In the genomic region with DNA sequence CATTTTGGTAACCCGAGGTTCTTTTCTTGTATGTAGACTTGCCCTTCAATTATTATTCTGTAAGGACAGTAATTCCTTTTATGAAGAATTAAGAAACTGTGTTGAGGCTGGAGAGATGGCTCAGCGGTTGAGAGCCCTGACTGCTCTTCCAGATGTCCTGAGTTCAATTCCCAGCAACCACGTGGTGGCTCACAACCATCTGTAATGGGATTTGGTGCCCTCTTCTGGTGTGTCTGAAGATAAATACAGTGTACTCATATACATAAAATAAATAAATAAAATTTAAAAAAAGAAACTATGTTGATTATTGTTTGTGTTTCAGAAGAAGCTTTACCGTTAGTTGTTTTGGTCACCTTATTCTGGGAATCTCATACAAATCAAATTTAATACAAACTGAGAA, we compare ENCODE assay signal across 8 mouse cellular contexts. TPM values are rescaled to one million over a fixed set of nuclear protein-coding genes. Genes with fewer than 3 reads are reported as not detected.
DNase-seq lines count a peak whose midpoint lies in the region; ATAC-seq lines count a peak whose summit lies in the region.
"Not testable (repeated sequence)": the region's sequence is repeated elsewhere in the genome, so short reads cannot be mapped to it uniquely, and the experiment has no call there.

No protein-coding gene starts in this region.

- ATAC-seq in embryonic facial prominence, embryonic 11.5 days (replicated peaks; ENCODE audit: insufficient number of reproducible peaks, low FRiP score, low TSS enrichment, low read depth); forebrain, embryonic 15.5 days (replicated peaks); heart, embryonic 16.5 days (replicated peaks; ENCODE audit: extremely low read depth, insufficient read depth, low FRiP score); intestine, embryonic 15.5 days; limb, embryonic 13.5 days (ENCODE audit: low FRiP score, low read depth); lung, embryonic 16.5 days (ENCODE audit: low read depth); neural tube, embryonic 11.5 days (ENCODE audit: insufficient read depth, low FRiP score, low TSS enrichment): not testable (repeated sequence)

- DNase-seq in A20 (ENCODE audit: low read depth, low spot score) = peak; percentile 25
- not testable (repeated sequence) for DNase-seq in embryonic facial prominence, embryonic 11.5 days (ENCODE audit: low spot score); neural tube, embryonic 11.5 days (ENCODE audit: low spot score)

- H3K36me3 ChIP-seq in embryonic facial prominence, embryonic 11.5 days (replicated peaks; ENCODE audit: control insufficient read depth, insufficient read depth, low read depth, low read length); intestine, embryonic 15.5 days; lung, embryonic 16.5 days (ENCODE audit: control insufficient read depth, insufficient read depth, low read length); neural tube, embryonic 11.5 days (ENCODE audit: control insufficient read depth, insufficient read depth, low read length): not testable (repeated sequence)
- H3K36me3 ChIP-seq in forebrain, embryonic 15.5 days = peaks cover 36% of the 10 kb centered on the region
- H3K36me3 ChIP-seq in heart, embryonic 16.5 days (ENCODE audit: control insufficient read depth, insufficient read depth) = peaks cover 19% of the 10 kb centered on the region
- peaks cover 39% of the 10 kb centered on the region for H3K36me3 ChIP-seq in limb, embryonic 13.5 days

- H3K9ac ChIP-seq in embryonic facial prominence, embryonic 11.5 days (replicated peaks; ENCODE audit: low read length); forebrain, embryonic 15.5 days (replicated peaks); heart, embryonic 16.5 days (ENCODE audit: low read length); intestine, embryonic 15.5 days; lung, embryonic 16.5 days (ENCODE audit: low read length); neural tube, embryonic 11.5 days (ENCODE audit: low read length): not testable (repeated sequence)
- peak overlapping the region; percentile 87; the same call in 1 of the 2 replicates for H3K9ac ChIP-seq in limb, embryonic 13.5 days

- H3K4me3 ChIP-seq in embryonic facial prominence, embryonic 11.5 days (ENCODE audit: low read depth, low read length) = peak overlapping the region; percentile 87
- peak overlapping the region; percentile 74; the same call in 1 of the 2 replicates for H3K4me3 ChIP-seq in forebrain, embryonic 15.5 days
- not testable (repeated sequence) for H3K4me3 ChIP-seq in heart, embryonic 16.5 days (ENCODE audit: low read length); neural tube, embryonic 11.5 days (ENCODE audit: low read depth, low read length)
- peak overlapping the region; percentile 80 for H3K4me3 ChIP-seq in intestine, embryonic 15.5 days (replicated peaks)
- H3K4me3 ChIP-seq in limb, embryonic 13.5 days = peak overlapping the region; percentile 89
- H3K4me3 ChIP-seq in lung, embryonic 16.5 days (ENCODE audit: low read length) = peak overlapping the region; percentile 85; the same call in 1 of the 2 replicates

- H3K27me3 ChIP-seq in embryonic facial prominence, embryonic 11.5 days (ENCODE audit: control insufficient read depth, insufficient read depth, low read length); forebrain, embryonic 15.5 days; heart, embryonic 16.5 days (ENCODE audit: control insufficient read depth, insufficient read depth, low read length); intestine, embryonic 15.5 days (replicated peaks); limb, embryonic 13.5 days; lung, embryonic 16.5 days (ENCODE audit: control insufficient read depth, insufficient read depth, low read depth, low read length); neural tube, embryonic 11.5 days (ENCODE audit: control insufficient read depth, insufficient read depth, low read length): not testable (repeated sequence)

- H3K27ac ChIP-seq in embryonic facial prominence, embryonic 11.5 days (replicated peaks; ENCODE audit: low read depth, low read length); forebrain, embryonic 15.5 days (replicated peaks); heart, embryonic 16.5 days (ENCODE audit: low read length); intestine, embryonic 15.5 days; limb, embryonic 13.5 days; lung, embryonic 16.5 days (ENCODE audit: low read length); neural tube, embryonic 11.5 days (ENCODE audit: low read depth, low read length): not testable (repeated sequence)

- not testable (repeated sequence) for H3K9me3 ChIP-seq in embryonic facial prominence, embryonic 11.5 days (replicated peaks; ENCODE audit: control insufficient read depth, low read length); forebrain, embryonic 15.5 days; heart, embryonic 16.5 days (replicated peaks; ENCODE audit: control insufficient read depth, low read length); intestine, embryonic 15.5 days; limb, embryonic 13.5 days; lung, embryonic 16.5 days (ENCODE audit: control insufficient read depth, low read length); neural tube, embryonic 11.5 days (ENCODE audit: control insufficient read depth, low read length)

- WGBS in embryonic facial prominence, embryonic 11.5 days = 77% methylated on average over 4 of the region's 4 CpGs
- WGBS in forebrain, embryonic 15.5 days = 77% methylated on average over 4 of the region's 4 CpGs
- WGBS in heart, embryonic 16.5 days = 70% methylated on average over 4 of the region's 4 CpGs
- WGBS in intestine, embryonic 15.5 days = 74% methylated on average over 4 of the region's 4 CpGs
- 81% methylated on average over 4 of the region's 4 CpGs for WGBS in limb, embryonic 13.5 days
- 71% methylated on average over 4 of the region's 4 CpGs for WGBS in lung, embryonic 16.5 days
- 74% methylated on average over 4 of the region's 4 CpGs for WGBS in neural tube, embryonic 11.5 days

- H3K4me2 ChIP-seq in embryonic facial prominence, embryonic 11.5 days (ENCODE audit: low read depth, low read length) = peak overlapping the region; percentile 79
- H3K4me2 ChIP-seq in forebrain, embryonic 15.5 days (replicated peaks) = peak overlapping the region; percentile 58
- peak overlapping the region; percentile 83 for H3K4me2 ChIP-seq in heart, embryonic 16.5 days (ENCODE audit: low read depth, low read length)
- peak overlapping the region; percentile 79 for H3K4me2 ChIP-seq in intestine, embryonic 15.5 days (replicated peaks)
- peak overlapping the region; percentile 85 for H3K4me2 ChIP-seq in limb, embryonic 13.5 days (replicated peaks)
- peak overlapping the region; percentile 77 for H3K4me2 ChIP-seq in lung, embryonic 16.5 days (ENCODE audit: low read depth, low read length)
- peak overlapping the region; percentile 67; the same call in 1 of the 2 replicates for H3K4me2 ChIP-seq in neural tube, embryonic 11.5 days (ENCODE audit: low read depth)

- H3K4me1 ChIP-seq in embryonic facial prominence, embryonic 11.5 days (ENCODE audit: control insufficient read depth, insufficient read depth, low read length); intestine, embryonic 15.5 days (replicated peaks); neural tube, embryonic 11.5 days (ENCODE audit: control insufficient read depth, insufficient read depth, low read length): not testable (repeated sequence)
- H3K4me1 ChIP-seq in forebrain, embryonic 15.5 days = peaks cover 27% of the 10 kb centered on the region
- peaks cover 14% of the 10 kb centered on the region for H3K4me1 ChIP-seq in heart, embryonic 16.5 days (ENCODE audit: control insufficient read depth, insufficient read depth, low read length)
- H3K4me1 ChIP-seq in limb, embryonic 13.5 days = peaks cover 16% of the 10 kb centered on the region
- H3K4me1 ChIP-seq in lung, embryonic 16.5 days (replicated peaks; ENCODE audit: control insufficient read depth, insufficient read depth, low read length) = peaks cover 13% of the 10 kb centered on the region

RNA-seq across cellular contexts. Expression of a gene that starts 1.6 kb away (rescaled TPM):
- polyA plus RNA-seq in embryonic facial prominence, embryonic 11.5 days (2014; fragmentation: Nextera tagmentation; extraction: Ambion mirVana) = 47.7 and 48.0 TPM in 2 replicates
- polyA plus RNA-seq in forebrain, embryonic 15.5 days (2015; fragmentation: Nextera tagmentation; extraction: Ambion mirVana) = 28.1 and 28.6 TPM in 2 replicates
- 41.4 and 43.0 TPM in 2 replicates for polyA plus RNA-seq in heart, embryonic 16.5 days (2015; fragmentation: Nextera tagmentation; extraction: Ambion mirVana)
- 101 and 116 TPM in 2 replicates for polyA plus RNA-seq in intestine, embryonic 15.5 days (2015; fragmentation: Nextera tagmentation; extraction: Ambion mirVana)
- polyA plus RNA-seq in limb, embryonic 13.5 days (2015; fragmentation: Nextera tagmentation; extraction: Ambion mirVana) = 30.2 and 34.0 TPM in 2 replicates
- polyA plus RNA-seq in lung, embryonic 16.5 days (2015; fragmentation: Nextera tagmentation; extraction: Ambion mirVana) = 76.6 and 86.4 TPM in 2 replicates
- 59.2 and 64.6 TPM in 2 replicates for polyA plus RNA-seq in neural tube, embryonic 11.5 days (2014; fragmentation: Nextera tagmentation; extraction: Ambion mirVana)

RNA-seq across cellular contexts. Expression of a gene that starts 6.0 kb away (rescaled TPM):
- 279 and 318 TPM in 2 replicates for polyA plus RNA-seq in embryonic facial prominence, embryonic 11.5 days (2014; fragmentation: Nextera tagmentation; extraction: Ambion mirVana)
- 190 and 199 TPM in 2 replicates for polyA plus RNA-seq in forebrain, embryonic 15.5 days (2015; fragmentation: Nextera tagmentation; extraction: Ambion mirVana)
- polyA plus RNA-seq in heart, embryonic 16.5 days (2015; fragmentation: Nextera tagmentation; extraction: Ambion mirVana) = 154 and 169 TPM in 2 replicates
- polyA plus RNA-seq in intestine, embryonic 15.5 days (2015; fragmentation: Nextera tagmentation; extraction: Ambion mirVana) = 186 and 201 TPM in 2 replicates
- polyA plus RNA-seq in limb, embryonic 13.5 days (2015; fragmentation: Nextera tagmentation; extraction: Ambion mirVana) = 224 and 240 TPM in 2 replicates
- 186 and 212 TPM in 2 replicates for polyA plus RNA-seq in lung, embryonic 16.5 days (2015; fragmentation: Nextera tagmentation; extraction: Ambion mirVana)
- 233 and 234 TPM in 2 replicates for polyA plus RNA-seq in neural tube, embryonic 11.5 days (2014; fragmentation: Nextera tagmentation; extraction: Ambion mirVana)

RNA-seq across cellular contexts. Expression of a gene that starts 18.9 kb away (rescaled TPM):
- polyA plus RNA-seq in embryonic facial prominence, embryonic 11.5 days (2014; fragmentation: Nextera tagmentation; extraction: Ambion mirVana) = 14.2 and 14.8 TPM in 2 replicates
- polyA plus RNA-seq in forebrain, embryonic 15.5 days (2015; fragmentation: Nextera tagmentation; extraction: Ambion mirVana) = 12.6 and 13.6 TPM in 2 replicates
- polyA plus RNA-seq in heart, embryonic 16.5 days (2015; fragmentation: Nextera tagmentation; extraction: Ambion mirVana) = 16.2 and 18.1 TPM in 2 replicates
- 11.2 and 12.7 TPM in 2 replicates for polyA plus RNA-seq in intestine, embryonic 15.5 days (2015; fragmentation: Nextera tagmentation; extraction: Ambion mirVana)
- polyA plus RNA-seq in limb, embryonic 13.5 days (2015; fragmentation: Nextera tagmentation; extraction: Ambion mirVana) = 25.3 and 27.1 TPM in 2 replicates
- 18.2 and 18.4 TPM in 2 replicates for polyA plus RNA-seq in lung, embryonic 16.5 days (2015; fragmentation: Nextera tagmentation; extraction: Ambion mirVana)
- 16.7 and 16.9 TPM in 2 replicates for polyA plus RNA-seq in neural tube, embryonic 11.5 days (2014; fragmentation: Nextera tagmentation; extraction: Ambion mirVana)

RNA-seq across cellular contexts. Expression of a gene that starts 19.2 kb away (rescaled TPM):
- polyA plus RNA-seq in embryonic facial prominence, embryonic 11.5 days (2014; fragmentation: Nextera tagmentation; extraction: Ambion mirVana) = 33.8 and 35.0 TPM in 2 replicates
- polyA plus RNA-seq in forebrain, embryonic 15.5 days (2015; fragmentation: Nextera tagmentation; extraction: Ambion mirVana) = 60.4 and 62.8 TPM in 2 replicates
- polyA plus RNA-seq in heart, embryonic 16.5 days (2015; fragmentation: Nextera tagmentation; extraction: Ambion mirVana) = 40.3 and 42.2 TPM in 2 replicates
- 44.6 and 47.6 TPM in 2 replicates for polyA plus RNA-seq in intestine, embryonic 15.5 days (2015; fragmentation: Nextera tagmentation; extraction: Ambion mirVana)
- polyA plus RNA-seq in limb, embryonic 13.5 days (2015; fragmentation: Nextera tagmentation; extraction: Ambion mirVana) = 58.8 and 66.8 TPM in 2 replicates
- 56.0 and 56.7 TPM in 2 replicates for polyA plus RNA-seq in lung, embryonic 16.5 days (2015; fragmentation: Nextera tagmentation; extraction: Ambion mirVana)
- polyA plus RNA-seq in neural tube, embryonic 11.5 days (2014; fragmentation: Nextera tagmentation; extraction: Ambion mirVana) = 39.3 and 42.8 TPM in 2 replicates

RNA-seq across cellular contexts. Expression of a gene that starts 32.4 kb away (rescaled TPM):
- polyA plus RNA-seq in embryonic facial prominence, embryonic 11.5 days (2014; fragmentation: Nextera tagmentation; extraction: Ambion mirVana) = 0.21 and 0.24 TPM in 2 replicates
- 0.20 and 0.43 TPM in 2 replicates for polyA plus RNA-seq in forebrain, embryonic 15.5 days (2015; fragmentation: Nextera tagmentation; extraction: Ambion mirVana)
- polyA plus RNA-seq in heart, embryonic 16.5 days (2015; fragmentation: Nextera tagmentation; extraction: Ambion mirVana) = 1.3 and 2.4 TPM in 2 replicates
- polyA plus RNA-seq in intestine, embryonic 15.5 days (2015; fragmentation: Nextera tagmentation; extraction: Ambion mirVana) = 0.60 and 1.0 TPM in 2 replicates
- polyA plus RNA-seq in limb, embryonic 13.5 days (2015; fragmentation: Nextera tagmentation; extraction: Ambion mirVana) = 0.56 and 0.78 TPM in 2 replicates
- 4.9 and 5.3 TPM in 2 replicates for polyA plus RNA-seq in lung, embryonic 16.5 days (2015; fragmentation: Nextera tagmentation; extraction: Ambion mirVana)
- polyA plus RNA-seq in neural tube, embryonic 11.5 days (2014; fragmentation: Nextera tagmentation; extraction: Ambion mirVana) = 0.32 and 0.41 TPM in 2 replicates
